Mouse (Mus musculus): ENCODE measurements around the gene Avil. TPM values are rescaled to one million over a fixed set of nuclear protein-coding genes. Genes with fewer than 3 reads are reported as not detected.
A peak's percentile ranks its signal among the peaks of the same experiment; 100 is the strongest.

The Avil gene
- total and polyA plus RNA-seq, 2 experiments, result 0.06 to 0.09 TPM

- Histone ChIP-seq H3K4me1 (ENCODE audit: control insufficient read depth, insufficient read depth, low read length) (peaks cover 5% of the 10 kb centered on the region; the same call in 1 of the 2 replicates), H3K9ac (ENCODE audit: low read depth, low read length) (peak overlapping the region; percentile 24; the same call in 1 of the 2 replicates), H3K79me2 (ENCODE audit: control insufficient read depth, insufficient read depth, low read length) (no peaks in the 10 kb centered on the region), H3K36me3 (ENCODE audit: control insufficient read depth, insufficient read depth, low read length) (no peaks in the 10 kb centered on the region), H3K27ac (replicated peaks; ENCODE audit: insufficient read depth, low read depth, low read length) (no peak overlapping the region), H3K4me3 (ENCODE audit: insufficient read depth, low read depth, low read length) (peak overlapping the region; percentile 84), H3K27me3 (ENCODE audit: control insufficient read depth, insufficient read depth, low read length) (no peaks in the 10 kb centered on the region)
- DNase-seq (ENCODE audit: extremely low read depth, low read depth, low spot score), result no peak
- no peak for TF ChIP-seq CTCF (IDR thresholded peaks at IDR 0.05; ENCODE audit: low read depth, low read length)
- no peak for TF ChIP-seq POLR2A (IDR thresholded peaks at IDR 0.05; ENCODE audit: extremely low read depth, insufficient read depth, low read length)
- 28% methylated on average over 5 of the region's 5 CpGs for WGBS
Measured at GRCm38 (mm10) chr10:127042468-127043115, 42.1 kb downstream of the Avil start.

GRCm38 (mm10) chr10:127043187-127043586 lies 42.7 kb downstream of the Avil start:
- 93% methylated on average over 6 of the region's 6 CpGs for WGBS
- Histone ChIP-seq H3K9ac (ENCODE audit: low read depth, low read length) (no peak overlapping the region), H3K36me3 (ENCODE audit: control insufficient read depth, insufficient read depth, low read length) (no peaks in the 10 kb centered on the region), H3K79me2 (ENCODE audit: control insufficient read depth, insufficient read depth, low read length) (no peaks in the 10 kb centered on the region), H3K27ac (replicated peaks; ENCODE audit: insufficient read depth, low read depth, low read length) (no peak overlapping the region), H3K4me3 (ENCODE audit: insufficient read depth, low read depth, low read length) (no peak overlapping the region), H3K27me3 (ENCODE audit: control insufficient read depth, insufficient read depth, low read length) (peaks cover 4% of the 10 kb centered on the region; the same call in 1 of the 2 replicates), H3K4me1 (ENCODE audit: control insufficient read depth, insufficient read depth, low read length) (peaks cover 5% of the 10 kb centered on the region; the same call in 1 of the 2 replicates)
- no peak for TF ChIP-seq POLR2A (IDR thresholded peaks at IDR 0.05; ENCODE audit: extremely low read depth, insufficient read depth, low read length)
- no peak for TF ChIP-seq CTCF (IDR thresholded peaks at IDR 0.05; ENCODE audit: low read depth, low read length)
- DNase-seq (ENCODE audit: extremely low read depth, low read depth, low spot score), result no peak

GRCm38 (mm10) chr10:127047954-127048353 lies 47.4 kb downstream of the Avil start, which contains the start of gene Cyp27b1:
TSS of gene Cyp27b1 (plus strand) at chr10:127048250.
- Histone ChIP-seq H3K27ac (replicated peaks; ENCODE audit: insufficient read depth, low read depth, low read length) (no peak within 1 kb of the TSS), H3K4me1 (ENCODE audit: control insufficient read depth, insufficient read depth, low read length) (no peaks in the 10 kb centered on the region; the same call in 1 of the 2 replicates), H3K36me3 (ENCODE audit: control insufficient read depth, insufficient read depth, low read length) (no peaks in the 10 kb centered on the region), H3K27me3 (ENCODE audit: control insufficient read depth, insufficient read depth, low read length) (peaks cover 20% of the 10 kb centered on the region), H3K4me3 (ENCODE audit: insufficient read depth, low read depth, low read length) (no peak within 1 kb of the TSS), H3K9ac (ENCODE audit: low read depth, low read length) (no peak within 1 kb of the TSS), H3K79me2 (ENCODE audit: control insufficient read depth, insufficient read depth, low read length) (no peaks in the 10 kb centered on the region)
- 38% methylated on average over 5 of the region's 5 CpGs for WGBS
- DNase-seq (ENCODE audit: extremely low read depth, low read depth, low spot score), result no peak
- no peak for TF ChIP-seq CTCF (IDR thresholded peaks at IDR 0.05; ENCODE audit: low read depth, low read length)
- TF ChIP-seq POLR2A (IDR thresholded peaks at IDR 0.05; ENCODE audit: extremely low read depth, insufficient read depth, low read length), result no peak

GRCm38 (mm10) chr10:127048608-127049394 lies 48.3 kb downstream of the Avil start:
- Histone ChIP-seq H3K4me1 (ENCODE audit: control insufficient read depth, insufficient read depth, low read length) (no peaks in the 10 kb centered on the region; the same call in 1 of the 2 replicates), H3K36me3 (ENCODE audit: control insufficient read depth, insufficient read depth, low read length) (no peaks in the 10 kb centered on the region), H3K27ac (replicated peaks; ENCODE audit: insufficient read depth, low read depth, low read length) (no peak overlapping the region), H3K4me3 (ENCODE audit: insufficient read depth, low read depth, low read length) (no peak overlapping the region), H3K79me2 (ENCODE audit: control insufficient read depth, insufficient read depth, low read length) (no peaks in the 10 kb centered on the region), H3K27me3 (ENCODE audit: control insufficient read depth, insufficient read depth, low read length) (peaks cover 20% of the 10 kb centered on the region), H3K9ac (ENCODE audit: low read depth, low read length) (no peak overlapping the region)
- DNase-seq (ENCODE audit: extremely low read depth, low read depth, low spot score), result no peak
- WGBS, result 6% methylated on average over 35 of the region's 35 CpGs
- no peak for TF ChIP-seq POLR2A (IDR thresholded peaks at IDR 0.05; ENCODE audit: extremely low read depth, insufficient read depth, low read length)
- TF ChIP-seq CTCF (IDR thresholded peaks at IDR 0.05; ENCODE audit: low read depth, low read length), result no peak

- TF ChIP-seq CTCF (IDR thresholded peaks at IDR 0.05; ENCODE audit: low read depth, low read length), result peak; percentile 34; the same call in 1 of the 2 replicates
- TF ChIP-seq POLR2A (IDR thresholded peaks at IDR 0.05; ENCODE audit: extremely low read depth, insufficient read depth, low read length), result no peak
- H3K36me3 ChIP-seq (ENCODE audit: control insufficient read depth, insufficient read depth, low read length), result no peaks in the 10 kb centered on the region
- WGBS, result 3% methylated on average over 29 of the region's 29 CpGs
- no peak overlapping the region for H3K4me3 ChIP-seq (ENCODE audit: insufficient read depth, low read depth, low read length)
- H3K27ac ChIP-seq (replicated peaks; ENCODE audit: insufficient read depth, low read depth, low read length), result no peak overlapping the region
- no peak for DNase-seq (ENCODE audit: extremely low read depth, low read depth, low spot score)
- no peaks in the 10 kb centered on the region for H3K79me2 ChIP-seq (ENCODE audit: control insufficient read depth, insufficient read depth, low read length)
- H3K9ac ChIP-seq (ENCODE audit: low read depth, low read length), result no peak overlapping the region
- peaks cover 20% of the 10 kb centered on the region for H3K27me3 ChIP-seq (ENCODE audit: control insufficient read depth, insufficient read depth, low read length)
- H3K4me1 ChIP-seq (ENCODE audit: control insufficient read depth, insufficient read depth, low read length), result no peaks in the 10 kb centered on the region; the same call in 1 of the 2 replicates
Measured at GRCm38 (mm10) chr10:127049395-127050118, 49.0 kb downstream of the Avil start.

Data from liver, adult 2 months (tissue).